13 mouse cellular contexts compared by ENCODE assay signal in the genomic region with DNA sequence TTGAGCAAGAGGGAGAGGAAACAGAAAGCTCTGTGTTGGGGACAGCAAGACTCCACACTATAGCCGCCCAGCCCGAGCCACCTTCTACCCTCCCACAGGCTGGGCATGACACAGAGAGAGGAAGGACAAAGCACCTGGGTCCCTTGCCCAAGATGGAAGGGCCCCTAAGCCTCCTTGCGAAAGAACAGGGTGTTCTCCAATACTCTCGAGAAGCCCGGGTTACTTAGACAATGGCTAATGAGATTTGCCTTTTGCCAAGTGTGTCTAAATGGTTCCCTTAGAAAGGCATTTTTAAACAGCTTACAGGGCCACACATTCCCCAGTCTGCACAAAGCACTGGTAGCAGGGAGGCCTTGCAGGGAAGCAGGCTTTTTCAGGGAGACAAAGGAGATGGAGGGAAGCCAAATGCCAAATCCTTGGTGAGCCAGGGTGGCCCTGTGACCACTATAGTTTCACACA. TPM values are rescaled to one million over a fixed set of nuclear protein-coding genes. Genes with fewer than 3 reads are reported as not detected.
A peak's percentile ranks its signal among the peaks of the same experiment; 100 is the strongest.
DNase-seq lines count a peak whose midpoint lies in the region; ATAC-seq and TF ChIP-seq lines count a peak whose summit lies in the region.
"Had no signal": no experiment of that assay in that cellular context is flagged by ENCODE, and none has a peak within 500 bp of the region (broad histone marks: within the 10 kb centered on the region; RNA-seq: fewer than 3 reads in every experiment).

No protein-coding gene starts in this region.

- H3K9me3 ChIP-seq in embryonic facial prominence, embryonic 13.5 days = no peaks in the 10 kb centered on the region
- H3K9me3 ChIP-seq in hindbrain, embryonic 15.5 days = no peaks in the 10 kb centered on the region
- no peaks in the 10 kb centered on the region for H3K9me3 ChIP-seq in midbrain, embryonic 16.5 days (replicated peaks; ENCODE audit: control insufficient read depth, low read length, poor library complexity, severe bottlenecking)
- H3K9me3 ChIP-seq: heart, embryonic 10.5 days; megakaryocyte, embryonic 14.5 days had no signal

- no peak overlapping the region for H3K4me2 ChIP-seq in embryonic facial prominence, embryonic 13.5 days
- H3K4me2 ChIP-seq in hindbrain, embryonic 15.5 days = no peak overlapping the region
- no peak overlapping the region for H3K4me2 ChIP-seq in midbrain, embryonic 16.5 days (ENCODE audit: low read length)

- peak in 1 of 2 experiments; percentile 36 for DNase-seq in left cerebral cortex, adult 2 months (ENCODE audit: extremely low spot score in 1 of 2, low spot score in 2 of 2)
- DNase-seq in left cerebral cortex, postnatal 4 days = no peak
- DNase-seq in thymus, postnatal 0 days (ENCODE audit: low spot score) = no peak
- DNase-seq in urinary bladder, adult 18-20 months (ENCODE audit: low spot score in 2 of 2) = no peak
- no peak for DNase-seq in embryo, embryonic 9.5 days (ENCODE audit: extremely low spot score)
- DNase-seq: cerebellum, postnatal 10 days; spleen, adult 18-20 months had no signal

- peaks cover 30% of the 10 kb centered on the region for H3K4me1 ChIP-seq in embryonic facial prominence, embryonic 13.5 days
- H3K4me1 ChIP-seq in hindbrain, embryonic 15.5 days (replicated peaks) = peaks cover 22% of the 10 kb centered on the region
- H3K4me1 ChIP-seq in midbrain, embryonic 16.5 days (ENCODE audit: control insufficient read depth, insufficient read depth, low read length) = peaks cover 16% of the 10 kb centered on the region; the same call in 1 of the 2 replicates

- intact Hi-C loops in left cerebral cortex, adult 2 months (cut with DNase I) = no loop called here
- intact Hi-C loops in left cerebral cortex, postnatal 4 days (cut with DNase I) = no loop called here

- WGBS in embryonic facial prominence, embryonic 13.5 days = 42% methylated on average over 5 of the region's 5 CpGs
- WGBS in hindbrain, embryonic 15.5 days = 22% methylated on average over 5 of the region's 5 CpGs
- 13% methylated on average over 5 of the region's 5 CpGs for WGBS in midbrain, embryonic 16.5 days

- H3K4me3 ChIP-seq in left cerebral cortex, adult 2 months = no peak overlapping the region
- no peak overlapping the region for H3K4me3 ChIP-seq in embryonic facial prominence, embryonic 13.5 days
- no peak overlapping the region for H3K4me3 ChIP-seq in hindbrain, embryonic 15.5 days
- no peak overlapping the region for H3K4me3 ChIP-seq in midbrain, embryonic 16.5 days (ENCODE audit: low read depth, low read length)
- H3K4me3 ChIP-seq: heart, embryonic 10.5 days; megakaryocyte, embryonic 14.5 days had no signal

- peak overlapping the region; percentile 17; the same call in 1 of the 2 replicates for H3K9ac ChIP-seq in embryonic facial prominence, embryonic 13.5 days
- no peak overlapping the region for H3K9ac ChIP-seq in hindbrain, embryonic 15.5 days
- no peak overlapping the region for H3K9ac ChIP-seq in midbrain, embryonic 16.5 days (ENCODE audit: low read depth, low read length)

- peak overlapping the region; percentile 28; the same call in 1 of the 2 replicates for H3K27ac ChIP-seq in left cerebral cortex, adult 2 months
- H3K27ac ChIP-seq in embryonic facial prominence, embryonic 13.5 days = peak overlapping the region; percentile 74
- peak overlapping the region; percentile 73 for H3K27ac ChIP-seq in hindbrain, embryonic 15.5 days (replicated peaks)
- peak overlapping the region; percentile 15 for H3K27ac ChIP-seq in midbrain, embryonic 16.5 days (ENCODE audit: low read length)
- H3K27ac ChIP-seq: heart, embryonic 10.5 days had no signal

- TF ChIP-seq CTCF in left cerebral cortex, adult 2 months (IDR thresholded peaks at IDR 0.05) = no peak

- H3K36me3 ChIP-seq in embryonic facial prominence, embryonic 13.5 days = peaks cover 50% of the 10 kb centered on the region
- H3K36me3 ChIP-seq in hindbrain, embryonic 15.5 days = no peaks in the 10 kb centered on the region
- H3K36me3 ChIP-seq in midbrain, embryonic 16.5 days (ENCODE audit: control insufficient read depth, insufficient read depth, low read length) = no peaks in the 10 kb centered on the region

- no peaks in the 10 kb centered on the region for H3K27me3 ChIP-seq in embryonic facial prominence, embryonic 13.5 days
- no peaks in the 10 kb centered on the region for H3K27me3 ChIP-seq in hindbrain, embryonic 15.5 days
- H3K27me3 ChIP-seq in midbrain, embryonic 16.5 days (ENCODE audit: control insufficient read depth, insufficient read depth, low read depth, low read length) = no peaks in the 10 kb centered on the region
- H3K27me3 ChIP-seq: CH12.LX had no signal

- no peak for ATAC-seq in embryonic facial prominence, embryonic 13.5 days (ENCODE audit: insufficient number of reproducible peaks, insufficient read depth, low FRiP score, low TSS enrichment, low read depth)
- peak; percentile 72 for ATAC-seq in hindbrain, embryonic 15.5 days (ENCODE audit: low FRiP score, low read depth)
- peak; percentile 79 for ATAC-seq in midbrain, embryonic 16.5 days

RNA-seq across cellular contexts. Expression of a gene that starts 24.5 kb away (rescaled TPM):
- total RNA-seq in left cerebral cortex, adult 2 months (2021) = 10 to 100 TPM; 48.1 to 58.1 TPM
- total RNA-seq in left cerebral cortex, postnatal 4 days (2021) = 10 to 100 TPM; 49.7 to 62.0 TPM
- polyA plus RNA-seq in embryonic facial prominence, embryonic 13.5 days (2015; fragmentation: Nextera tagmentation; extraction: Ambion mirVana) = 126 and 138 TPM in 2 replicates
- polyA plus RNA-seq in hindbrain, embryonic 15.5 days (2015; fragmentation: Nextera tagmentation; extraction: Ambion mirVana) = 119 and 120 TPM in 2 replicates
- polyA plus RNA-seq in midbrain, embryonic 16.5 days (2015; fragmentation: Nextera tagmentation; extraction: Ambion mirVana) = 121 and 123 TPM in 2 replicates
- polyA plus RNA-seq in thymus, postnatal 0 days (2015; fragmentation: Nextera tagmentation; extraction: Ambion mirVana) = 105 and 108 TPM in 2 replicates

RNA-seq across cellular contexts. Expression of a gene that starts 24.5 kb away (rescaled TPM):
- 10 to 100 TPM; 16.6 to 19.7 TPM for total RNA-seq in left cerebral cortex, adult 2 months (2021)
- 10 to 100 TPM; 14.0 to 16.8 TPM for total RNA-seq in left cerebral cortex, postnatal 4 days (2021)
- polyA plus RNA-seq in embryonic facial prominence, embryonic 13.5 days (2015; fragmentation: Nextera tagmentation; extraction: Ambion mirVana) = 24.9 and 25.2 TPM in 2 replicates
- 23.8 and 26.6 TPM in 2 replicates for polyA plus RNA-seq in hindbrain, embryonic 15.5 days (2015; fragmentation: Nextera tagmentation; extraction: Ambion mirVana)
- 25.4 and 26.5 TPM in 2 replicates for polyA plus RNA-seq in midbrain, embryonic 16.5 days (2015; fragmentation: Nextera tagmentation; extraction: Ambion mirVana)
- 24.5 and 26.6 TPM in 2 replicates for polyA plus RNA-seq in thymus, postnatal 0 days (2015; fragmentation: Nextera tagmentation; extraction: Ambion mirVana)

RNA-seq across cellular contexts. Expression of a gene that starts 50.6 kb away (rescaled TPM):
- 1 to 10 TPM; 2.6 to 6.8 TPM for total RNA-seq in left cerebral cortex, adult 2 months (2021)
- total RNA-seq in left cerebral cortex, postnatal 4 days (2021) = 10 to 100 TPM in 1 of 2 experiments, 1 to 10 TPM in 1; 7.7 to 10.3 TPM
- polyA plus RNA-seq in embryonic facial prominence, embryonic 13.5 days (2015; fragmentation: Nextera tagmentation; extraction: Ambion mirVana) = 27.3 and 33.8 TPM in 2 replicates
- polyA plus RNA-seq in hindbrain, embryonic 15.5 days (2015; fragmentation: Nextera tagmentation; extraction: Ambion mirVana) = 15.5 and 17.9 TPM in 2 replicates
- 13.8 and 15.4 TPM in 2 replicates for polyA plus RNA-seq in midbrain, embryonic 16.5 days (2015; fragmentation: Nextera tagmentation; extraction: Ambion mirVana)
- polyA plus RNA-seq in thymus, postnatal 0 days (2015; fragmentation: Nextera tagmentation; extraction: Ambion mirVana) = 22.9 and 23.7 TPM in 2 replicates

RNA-seq across cellular contexts. Expression of a gene that starts 50.6 kb away (rescaled TPM):
- total RNA-seq in left cerebral cortex, adult 2 months (2021) = 1 to 10 TPM; 1.5 to 2.2 TPM
- not detected for total RNA-seq in left cerebral cortex, postnatal 4 days (2021)
- polyA plus RNA-seq in embryonic facial prominence, embryonic 13.5 days (2015; fragmentation: Nextera tagmentation; extraction: Ambion mirVana) = 0.65 TPM in 1 of 2 replicates, not detected in the other
- 0.38 and 0.60 TPM in 2 replicates for polyA plus RNA-seq in hindbrain, embryonic 15.5 days (2015; fragmentation: Nextera tagmentation; extraction: Ambion mirVana)
- 0.40 and 1.0 TPM in 2 replicates for polyA plus RNA-seq in midbrain, embryonic 16.5 days (2015; fragmentation: Nextera tagmentation; extraction: Ambion mirVana)
- 0.71 TPM in 1 of 2 replicates, not detected in the other for polyA plus RNA-seq in thymus, postnatal 0 days (2015; fragmentation: Nextera tagmentation; extraction: Ambion mirVana)

Comparison
In these comparisons a context has a peak if more than half of its experiments do, and no peak if none do; other contexts are left out.
1. H3K27ac ChIP-seq: peak in every context shown above with its lines; median percentile 74 in embryonic facial prominence, embryonic 13.5 days; 73 in hindbrain, embryonic 15.5 days; 28 in left cerebral cortex, adult 2 months; 15 in midbrain, embryonic 16.5 days.